In genomic region chr10:90757773-90758172, GRCm38 (mm10) we compare ENCODE assay signal across 20 mouse cellular contexts.
"Had no signal": no experiment of that assay in that cellular context is flagged by ENCODE, and none has a peak within 500 bp of the region (broad histone marks: within the 10 kb centered on the region; RNA-seq: fewer than 3 reads in every experiment).

No protein-coding gene starts in this region.

- H3K4me1 ChIP-seq: heart, embryonic 10.5 days; heart, embryonic 12.5 days; hindbrain, embryonic 10.5 days; hindbrain, embryonic 12.5 days; intestine, embryonic 15.5 days; limb, embryonic 13.5 days; liver, embryonic 12.5 days had no signal

- H3K4me3 ChIP-seq: heart, embryonic 10.5 days; heart, embryonic 12.5 days; hindbrain, embryonic 10.5 days; hindbrain, embryonic 12.5 days; intestine, embryonic 15.5 days; left cerebral cortex, adult 2 months; limb, embryonic 13.5 days; limb, embryonic 15.5 days; liver, embryonic 12.5 days had no signal

- H3K27ac ChIP-seq: heart, embryonic 10.5 days; hindbrain, embryonic 10.5 days; hindbrain, embryonic 12.5 days; intestine, embryonic 15.5 days; left cerebral cortex, adult 2 months; limb, embryonic 13.5 days; limb, embryonic 15.5 days; liver, embryonic 12.5 days; liver, embryonic 14.5 days had no signal

- DNase-seq: gastrocnemius, postnatal 14 days; heart, adult 18-20 months; heart, postnatal 10 days; heart, postnatal 4 days; kidney, adult 18-20 months; kidney, adult 8-10 months; kidney, postnatal 10 days; kidney, postnatal 25 days; kidney, postnatal 4 days; left cerebral cortex, postnatal 4 days had no signal
